Mouse (Mus musculus) cerebellum, adult 2 months (tissue): Measurements from ENCODE around the gene Clnk. TPM values are rescaled to one million over a fixed set of nuclear protein-coding genes. Genes with fewer than 3 reads are reported as not detected.

Source experiments
- DNase-seq, 2 experiments: peaks; one replicate each; pipeline ENCODE4 v3.0.0; 2021
- H3K27ac ChIP-seq: fragments of 200-500 bp; 2 replicates; pipeline ENCODE4 v1.5.1; 2012; ENCODE audit warnings: low read length, control low read depth, inconsistent platforms; ENCODE audit not compliant: insufficient read depth
- H3K27me3 ChIP-seq: fragments of 200-500 bp; 2 replicates; pipeline ENCODE4 v1.6.1; 2012; ENCODE audit warnings: inconsistent platforms, mild to moderate bottlenecking, low read length, moderate library complexity; ENCODE audit not compliant: control insufficient read depth, insufficient read depth
- H3K4me1 ChIP-seq: fragments of 200-500 bp; 2 replicates; pipeline ENCODE4 v1.6.1; 2011; ENCODE audit warnings: low read length; ENCODE audit not compliant: control insufficient read depth, insufficient read depth
- H3K4me3 ChIP-seq: fragments of 200-500 bp; replicated peaks from 2 replicates; pipeline ENCODE3; 2011; ENCODE audit warnings: mild to moderate bottlenecking, low read depth, low read length, control low read depth; ENCODE audit not compliant: insufficient read depth
- CTCF ChIP-seq: fragments of 200-500 bp; IDR thresholded peaks from 2 replicates; pipeline ENCODE4 v1.5.1; 2011; ENCODE audit warnings: low read depth, mild to moderate bottlenecking, control low read depth, low read length, moderate library complexity, borderline replicate concordance; ENCODE audit not compliant: insufficient read depth
- POLR2A ChIP-seq: fragments of 200-500 bp; IDR thresholded peaks from 2 replicates; pipeline ENCODE4 v1.6.1; 2011; ENCODE audit warnings: low read length, control low read depth, borderline replicate concordance; ENCODE audit not compliant: insufficient read depth
- WGBS: fragments of 180-500 bp; shearing (Covaris S2); methylation state at CpG from one replicate; pipeline ENCODE4 v1.1.7; 2018; 5-methylcytosine and 5-hydroxymethylcytosine counted together
- polyA plus RNA-seq: library from polyadenylated mRNA; depleted of rRNA; stranded (reverse); fragments of >200 nt; gene quantifications from 2 replicates; pipeline ENCODE4 v1.2.3, GENCODE M21; 2012

The Clnk gene
- polyA plus RNA-seq, 1 experiment: not detected

- no peaks in the 10 kb centered on the region for H3K4me1 ChIP-seq
- TF ChIP-seq POLR2A (no peak), CTCF (no peak)
- 93% methylated on average over 6 of the region's 6 CpGs for WGBS
- H3K27ac ChIP-seq: no peak overlapping the region
- DNase-seq: no peak
- H3K27me3 ChIP-seq: no peaks in the 10 kb centered on the region
- H3K4me3 ChIP-seq: no peak overlapping the region
Measured at GRCm38 (mm10) chr5:38702941-38703340, 173.7 kb downstream of the Clnk start.

- no peak for TF ChIP-seq CTCF
- no peak for TF ChIP-seq POLR2A
- DNase-seq: no peak
- Histone ChIP-seq H3K27ac (no peak overlapping the region), H3K4me3 (no peak overlapping the region), H3K4me1 (no peaks in the 10 kb centered on the region), H3K27me3 (no peaks in the 10 kb centered on the region)
- WGBS: 85% methylated on average over 2 of the region's 2 CpGs
Measured at GRCm38 (mm10) chr5:38702091-38702490, 174.5 kb downstream of the Clnk start.

GRCm38 (mm10) chr5:38698466-38698865 lies 178.1 kb downstream of the Clnk start:
- H3K27ac ChIP-seq: no peak overlapping the region
- TF ChIP-seq CTCF: no peak
- TF ChIP-seq POLR2A: no peak
- H3K27me3 ChIP-seq: no peaks in the 10 kb centered on the region
- DNase-seq: no peak
- H3K4me3 ChIP-seq: no peak overlapping the region
- 73% methylated on average over 5 of the region's 5 CpGs for WGBS
- H3K4me1 ChIP-seq: no peaks in the 10 kb centered on the region

GRCm38 (mm10) chr5:38698046-38698445 lies 178.6 kb downstream of the Clnk start:
- no peak for TF ChIP-seq POLR2A
- no peak for TF ChIP-seq CTCF
- H3K27me3 ChIP-seq: no peaks in the 10 kb centered on the region
- no peak overlapping the region for H3K4me3 ChIP-seq
- no peak overlapping the region for H3K27ac ChIP-seq
- DNase-seq: no peak
- 35% methylated on average over 3 of the region's 3 CpGs for WGBS
- H3K4me1 ChIP-seq: no peaks in the 10 kb centered on the region

GRCm38 (mm10) chr5:38696616-38697375 lies 179.8 kb downstream of the Clnk start:
- no peaks in the 10 kb centered on the region for H3K27me3 ChIP-seq
- no peak overlapping the region for H3K4me3 ChIP-seq
- 62% methylated on average over 8 of the region's 8 CpGs for WGBS
- TF ChIP-seq POLR2A (no peak), CTCF (no peak)
- no peak for DNase-seq
- H3K4me1 ChIP-seq: no peaks in the 10 kb centered on the region
- H3K27ac ChIP-seq: no peak overlapping the region

GRCm38 (mm10) chr5:38692859-38693258 lies 183.8 kb downstream of the Clnk start:
- H3K27me3 ChIP-seq: no peaks in the 10 kb centered on the region; the same call in 1 of the 2 replicates
- H3K4me3 ChIP-seq: no peak overlapping the region
- 93% methylated on average over 6 of the region's 6 CpGs for WGBS
- H3K4me1 ChIP-seq: no peaks in the 10 kb centered on the region
- DNase-seq: no peak
- TF ChIP-seq CTCF (no peak), POLR2A (no peak)
- no peak overlapping the region for H3K27ac ChIP-seq

- TF ChIP-seq POLR2A: no peak
- TF ChIP-seq CTCF: no peak
Measured at GRCm38 (mm10) chr5:38689186-38689585, 187.4 kb downstream of the Clnk start.

GRCm38 (mm10) chr5:38687694-38688093 lies 188.9 kb downstream of the Clnk start:
- no peaks in the 10 kb centered on the region; the same call in 1 of the 2 replicates for H3K27me3 ChIP-seq
- H3K4me3 ChIP-seq: no peak overlapping the region
- no peak overlapping the region for H3K27ac ChIP-seq
- 97% methylated on average over 1 of the region's 1 CpGs for WGBS
- DNase-seq: no peak
- TF ChIP-seq CTCF (no peak), POLR2A (no peak)
- no peaks in the 10 kb centered on the region for H3K4me1 ChIP-seq

More at GRCm38 (mm10) chr5:38689186-38689585, 187.4 kb downstream of the Clnk start:
- no peak overlapping the region for H3K27ac ChIP-seq
- no peaks in the 10 kb centered on the region for H3K4me1 ChIP-seq
- no peaks in the 10 kb centered on the region; the same call in 1 of the 2 replicates for H3K27me3 ChIP-seq
- no peak for DNase-seq
- H3K4me3 ChIP-seq: no peak overlapping the region
- WGBS: 63% methylated on average over 6 of the region's 6 CpGs

- Histone ChIP-seq H3K27me3 (no peaks in the 10 kb centered on the region), H3K27ac (peak within 1 kb of the TSS; percentile 63), H3K4me3 (peak within 1 kb of the TSS; percentile 72), H3K4me1 (no peaks in the 10 kb centered on the region)
- DNase-seq: peak; percentile 82 to 86
- WGBS: under 1% methylated on average over 88 of the region's 89 CpGs
- no peak for TF ChIP-seq CTCF
- TF ChIP-seq POLR2A: peak; percentile 53; the same call in 1 of the 2 replicates
Measured at GRCm38 (mm10) chr5:38684164-38684911, 192.3 kb downstream of the Clnk start, which contains the start of gene Zfp518b. TSS of gene Zfp518b (minus strand) at chr5:38684826.
